Mouse (Mus musculus) kidney, postnatal 0 days (tissue): ENCODE results near the gene Lpar2. TPM values are rescaled to one million over a fixed set of nuclear protein-coding genes. Genes with fewer than 3 reads are reported as not detected.

Experiments used
- ATAC-seq: fragments of 200-750 bp; cut with Nextera tagmentation; replicated peaks from 2 replicates; pipeline ENCODE4 v1.8.0; 2017; ENCODE audit warnings: low read depth, moderate number of reproducible peaks, moderate TSS enrichment, moderate library complexity; ENCODE audit not compliant: low FRiP score
- DNase-seq: peaks from one replicate; pipeline ENCODE4 v3.0.0-alpha.2; 2016; ENCODE audit warnings: low spot score
- H3K27ac ChIP-seq: fragments of 300-500 bp; sonication (generic); 2 replicates; pipeline ENCODE4 v1.5.1; 2014; ENCODE audit warnings: mild to moderate bottlenecking
- H3K27me3 ChIP-seq: fragments of 300-500 bp; sonication (generic); 2 replicates; pipeline ENCODE4 v1.6.1; 2014; ENCODE audit warnings: low read length, mixed read lengths; ENCODE audit not compliant: insufficient read depth
- H3K36me3 ChIP-seq: fragments of 300-500 bp; sonication (generic); 2 replicates; pipeline ENCODE4 v1.6.1; 2014; ENCODE audit warnings: low read length, mixed read lengths; ENCODE audit not compliant: insufficient read depth
- H3K4me1 ChIP-seq: fragments of 300-500 bp; sonication (generic); replicated peaks from 2 replicates; pipeline ENCODE4 v1.6.1; 2014; ENCODE audit warnings: antibody characterized with exemption, low read length, mixed read lengths; ENCODE audit not compliant: insufficient read depth
- H3K4me2 ChIP-seq: fragments of 300-500 bp; sonication (generic); 2 replicates; pipeline ENCODE4 v1.6.1; 2014; ENCODE audit warnings: mild to moderate bottlenecking, low read length, moderate library complexity, mixed read lengths
- H3K4me3 ChIP-seq: fragments of 300-500 bp; sonication (generic); replicated peaks from 2 replicates; pipeline ENCODE4 v1.5.1; 2014; ENCODE audit warnings: low read depth, low read length
- H3K9ac ChIP-seq: fragments of 300-500 bp; sonication (generic); 2 replicates; pipeline ENCODE4 v1.6.1; 2014; ENCODE audit warnings: low read depth, low read length
- H3K9me3 ChIP-seq: fragments of 300-500 bp; sonication (generic); replicated peaks from 2 replicates; pipeline ENCODE4 v1.6.1; 2016; ENCODE audit warnings: low read length, inconsistent platforms, mixed read lengths
- CTCF ChIP-seq: IDR thresholded peaks from 2 replicates; pipeline ENCODE4 v1.5.1; 2016; ENCODE audit warnings: antibody characterized with exemption, low read depth, mild to moderate bottlenecking, moderate library complexity
- WGBS: fragments of 180-500 bp; shearing (Covaris S2); extraction: QIAGEN DNeasy Blood & Tissue Kit; methylation state at CpG from one replicate; pipeline ENCODE4 v1.1.7; 2014; 5-methylcytosine and 5-hydroxymethylcytosine counted together
- polyA plus RNA-seq: library from polyadenylated mRNA; unstranded; fragments of >200 nt; fragmentation: Nextera tagmentation; extraction: Ambion mirVana; gene quantifications from 2 replicates; pipeline ENCODE4 v1.2.1, GENCODE M21; 2015

Lpar2 gene
- polyA plus RNA-seq, 1 experiment from 2014 or later: 0.58 TPM

GRCm38 (mm10) chr8:69879678-69880077 lies 57.4 kb downstream of the Lpar2 start:
- Histone ChIP-seq H3K9me3 (no peaks in the 10 kb centered on the region), H3K36me3 (no peaks in the 10 kb centered on the region), H3K4me3 (no peak overlapping the region), H3K4me2 (no peak overlapping the region), H3K27me3 (peaks cover 54% of the 10 kb centered on the region), H3K4me1 (peaks cover 13% of the 10 kb centered on the region; the same call in 1 of the 2 replicates), H3K9ac (no peak overlapping the region), H3K27ac (no peak overlapping the region)
- no peak for TF ChIP-seq CTCF
- 70% methylated on average over 8 of the region's 8 CpGs for WGBS
- ATAC-seq (no peak), DNase-seq (no peak)

Other genes with a start within 250 kb of the Lpar2 start
- gene Zfp868, start 196.9 kb upstream of the Lpar2 start, polyA plus RNA-seq: 18.1 and 19.4 TPM in 2 replicates
- gene Zfp964, start 167.9 kb upstream of the Lpar2 start, polyA plus RNA-seq: 1.4 and 1.5 TPM in 2 replicates
- gene Zfp869, start 111.7 kb upstream of the Lpar2 start, polyA plus RNA-seq: 21.6 and 24.5 TPM in 2 replicates
- gene Zfp963, start 72.5 kb upstream of the Lpar2 start, polyA plus RNA-seq: 5.3 TPM in 2 replicates
- gene Gm20422, start 47.5 kb upstream of the Lpar2 start, polyA plus RNA-seq: 0.30 and 1.1 TPM in 2 replicates
- 34.1 and 38.4 TPM in 2 replicates for gene Atp13a1, start 31.3 kb upstream of the Lpar2 start, polyA plus RNA-seq
- gene Zfp866, start 31.3 kb upstream of the Lpar2 start, polyA plus RNA-seq: 14.7 and 17.4 TPM in 2 replicates
- gene Gmip, start 13.8 kb upstream of the Lpar2 start, polyA plus RNA-seq: 5.7 and 7.0 TPM in 2 replicates
- gene Pbx4, start 10.1 kb downstream of the Lpar2 start, polyA plus RNA-seq: 7.7 and 8.3 TPM in 2 replicates
- gene Cilp2, start 65.3 kb downstream of the Lpar2 start, polyA plus RNA-seq: 0.69 and 0.75 TPM in 2 replicates
- gene Tssk6, start 79.8 kb downstream of the Lpar2 start, polyA plus RNA-seq: 3.8 and 4.0 TPM in 2 replicates
- 288 and 310 TPM in 2 replicates for gene Ndufa13, start 80.1 kb downstream of the Lpar2 start, polyA plus RNA-seq
- gene Yjefn3, start 80.3 kb downstream of the Lpar2 start, polyA plus RNA-seq: 4.8 and 5.2 TPM in 2 replicates
- gene Gatad2a, start 174.0 kb downstream of the Lpar2 start, polyA plus RNA-seq: 41.7 and 49.5 TPM in 2 replicates
- 33.8 and 36.8 TPM in 2 replicates for gene Mau2, start 220.3 kb downstream of the Lpar2 start, polyA plus RNA-seq
- 33.2 and 34.4 TPM in 2 replicates for gene Sugp1, start 220.4 kb downstream of the Lpar2 start, polyA plus RNA-seq